Mouse (Mus musculus): ENCODE data around the gene Scn9a.

GRCm38 (mm10) chr2:66519966-66520365, 114.8 kb downstream of the Scn9a start:
- TF ChIP-seq MAX (IDR thresholded peaks at IDR 0.05) (no peak), MYOG (IDR thresholded peaks at IDR 0.05; ENCODE audit: control insufficient read depth, extremely low read depth, insufficient read length) (no peak)

All from C2C12 (cell line).